Mouse (Mus musculus) ES-Bruce4 (cell line): ENCODE results near the gene Ddi2.

Source experiments
- CTCF ChIP-seq: IDR thresholded peaks from one replicate; pipeline ENCODE4 v1.8.1; 2011; ENCODE audit warnings: low read depth, low read length
- POLR2A ChIP-seq: IDR thresholded peaks from one replicate; pipeline ENCODE4 v1.8.1; 2011; ENCODE audit warnings: low read length; ENCODE audit not compliant: insufficient read depth

DNA sequence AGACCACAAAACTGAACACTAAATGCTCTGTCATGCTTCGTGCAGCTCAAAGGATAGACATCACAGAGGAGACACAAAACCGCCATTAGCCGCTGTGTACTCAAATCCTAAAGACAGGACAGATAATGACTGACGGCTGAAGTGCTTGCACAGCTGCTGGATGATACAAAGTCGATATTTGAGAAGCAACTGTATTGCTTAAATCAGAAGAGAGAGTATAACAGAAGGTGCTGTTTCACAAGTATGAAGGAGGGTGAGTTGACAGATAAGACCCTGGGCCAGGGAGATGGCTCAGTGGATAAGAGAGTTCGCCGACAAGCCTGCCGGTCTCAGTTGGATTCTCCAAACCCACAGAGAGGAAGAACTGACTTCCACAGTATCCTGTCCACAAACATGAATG lies 48.6 kb upstream of the Ddi2 start:
- TF ChIP-seq POLR2A = no peak
- no peak for TF ChIP-seq CTCF
